Comparison of ENCODE assay signal across 12 mouse cellular contexts in the genomic region with DNA sequence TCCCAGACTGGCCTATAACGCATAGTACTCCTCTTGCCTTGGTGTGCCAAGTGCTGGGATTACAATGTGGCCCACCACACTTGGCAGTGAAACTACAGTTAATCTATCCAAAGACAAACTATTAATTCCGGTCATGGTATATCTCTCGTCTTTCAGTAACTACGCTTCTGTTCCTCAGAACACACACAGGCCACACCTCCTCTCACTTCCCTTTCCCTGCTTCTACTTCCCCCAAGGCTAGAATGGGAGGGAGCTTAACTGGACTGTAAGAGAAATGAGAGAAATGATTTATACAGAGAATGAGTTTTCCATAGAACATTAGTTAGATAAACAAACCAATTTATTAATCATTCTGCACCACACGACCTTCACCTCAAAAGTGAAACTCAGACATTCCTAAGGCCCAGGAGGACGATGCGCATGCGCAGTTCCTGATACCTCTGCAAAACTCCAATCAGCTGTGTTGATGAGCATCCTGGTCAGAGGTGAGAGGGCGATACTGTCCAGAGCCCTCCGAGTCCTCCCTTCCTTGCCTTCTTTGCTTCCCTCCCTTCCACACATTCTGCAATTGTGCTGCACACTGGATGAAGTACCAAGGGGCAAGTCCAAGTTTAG.
DNase-seq lines count a peak whose midpoint lies in the region; ATAC-seq lines count a peak whose summit lies in the region.
"Had no signal": no experiment of that assay in that cellular context is flagged by ENCODE, and none has a peak within 500 bp of the region (broad histone marks: within the 10 kb centered on the region; RNA-seq: fewer than 3 reads in every experiment).

No protein-coding gene starts in this region.

- peak; percentile 28; the same call in 1 of the 2 replicates for ATAC-seq in neural tube, embryonic 12.5 days (ENCODE audit: low FRiP score, low read depth)
- ATAC-seq in neural tube, embryonic 15.5 days (ENCODE audit: low FRiP score) = no peak
- no peak for ATAC-seq in forebrain, embryonic 14.5 days
- ATAC-seq in hindbrain, embryonic 16.5 days = peak; percentile 38
- ATAC-seq in neural tube, embryonic 14.5 days (ENCODE audit: low read depth) = no peak
- ATAC-seq in kidney, embryonic 15.5 days (replicated peaks; ENCODE audit: low FRiP score) = no peak

- H3K27me3 ChIP-seq in neural tube, embryonic 12.5 days (replicated peaks) = no peaks in the 10 kb centered on the region
- H3K27me3 ChIP-seq in neural tube, embryonic 15.5 days (replicated peaks) = no peaks in the 10 kb centered on the region
- H3K27me3 ChIP-seq in forebrain, embryonic 14.5 days (replicated peaks; ENCODE audit: control insufficient read depth, insufficient read depth, low read length) = no peaks in the 10 kb centered on the region
- H3K27me3 ChIP-seq in hindbrain, embryonic 16.5 days (replicated peaks; ENCODE audit: control insufficient read depth, insufficient read depth, low read length) = no peaks in the 10 kb centered on the region
- no peaks in the 10 kb centered on the region for H3K27me3 ChIP-seq in neural tube, embryonic 14.5 days (ENCODE audit: control insufficient read depth, insufficient read depth, low read length)
- no peaks in the 10 kb centered on the region for H3K27me3 ChIP-seq in kidney, embryonic 15.5 days
- H3K27me3 ChIP-seq: embryonic facial prominence, embryonic 15.5 days; liver, embryonic 13.5 days had no signal

- H3K9me3 ChIP-seq in neural tube, embryonic 12.5 days = no peaks in the 10 kb centered on the region
- H3K9me3 ChIP-seq in neural tube, embryonic 15.5 days (replicated peaks) = no peaks in the 10 kb centered on the region
- H3K9me3 ChIP-seq in forebrain, embryonic 14.5 days (replicated peaks; ENCODE audit: control insufficient read depth, low read length) = no peaks in the 10 kb centered on the region
- H3K9me3 ChIP-seq in hindbrain, embryonic 16.5 days (ENCODE audit: control insufficient read depth, low read length) = no peaks in the 10 kb centered on the region
- no peaks in the 10 kb centered on the region for H3K9me3 ChIP-seq in neural tube, embryonic 14.5 days (ENCODE audit: control insufficient read depth, low read length)
- no peaks in the 10 kb centered on the region for H3K9me3 ChIP-seq in kidney, embryonic 15.5 days (replicated peaks)
- H3K9me3 ChIP-seq: embryonic facial prominence, embryonic 15.5 days; liver, embryonic 13.5 days had no signal

- no peak overlapping the region for H3K9ac ChIP-seq in neural tube, embryonic 12.5 days
- no peak overlapping the region for H3K9ac ChIP-seq in neural tube, embryonic 15.5 days (replicated peaks)
- no peak overlapping the region for H3K9ac ChIP-seq in forebrain, embryonic 14.5 days (ENCODE audit: low read length)
- no peak overlapping the region for H3K9ac ChIP-seq in hindbrain, embryonic 16.5 days (ENCODE audit: low read depth, low read length)
- H3K9ac ChIP-seq in neural tube, embryonic 14.5 days (replicated peaks; ENCODE audit: low read depth, low read length) = no peak overlapping the region
- no peak overlapping the region for H3K9ac ChIP-seq in kidney, embryonic 15.5 days
- H3K9ac ChIP-seq: embryonic facial prominence, embryonic 15.5 days; liver, embryonic 13.5 days had no signal

- no peak overlapping the region for H3K4me3 ChIP-seq in neural tube, embryonic 12.5 days
- H3K4me3 ChIP-seq in neural tube, embryonic 15.5 days (replicated peaks) = no peak overlapping the region
- H3K4me3 ChIP-seq in forebrain, embryonic 14.5 days (ENCODE audit: low read depth, low read length) = no peak overlapping the region
- H3K4me3 ChIP-seq in hindbrain, embryonic 16.5 days (ENCODE audit: low read length) = no peak overlapping the region
- H3K4me3 ChIP-seq in neural tube, embryonic 14.5 days (ENCODE audit: low read depth, low read length) = no peak overlapping the region
- no peak overlapping the region for H3K4me3 ChIP-seq in kidney, embryonic 15.5 days (replicated peaks)
- H3K4me3 ChIP-seq: embryonic facial prominence, embryonic 15.5 days; heart, adult 2 months; liver, embryonic 13.5 days had no signal

- WGBS in neural tube, embryonic 12.5 days = 80% methylated on average over 10 of the region's 10 CpGs
- 66% methylated on average over 10 of the region's 10 CpGs for WGBS in neural tube, embryonic 15.5 days
- 90% methylated on average over 10 of the region's 10 CpGs for WGBS in forebrain, embryonic 14.5 days
- WGBS in hindbrain, embryonic 16.5 days = 74% methylated on average over 10 of the region's 10 CpGs
- 70% methylated on average over 10 of the region's 10 CpGs for WGBS in neural tube, embryonic 14.5 days
- 85% methylated on average over 10 of the region's 10 CpGs for WGBS in kidney, embryonic 15.5 days

- H3K27ac ChIP-seq in neural tube, embryonic 12.5 days = 0 out of 2 replicates have a peak overlapping the region, but pooled peaks have one; percentile 46
- H3K27ac ChIP-seq in neural tube, embryonic 15.5 days (replicated peaks) = no peak overlapping the region
- H3K27ac ChIP-seq in forebrain, embryonic 14.5 days (ENCODE audit: low read depth, low read length) = peak overlapping the region; percentile 68; the same call in 1 of the 2 replicates
- no peak overlapping the region for H3K27ac ChIP-seq in hindbrain, embryonic 16.5 days (ENCODE audit: low read depth, low read length)
- H3K27ac ChIP-seq in neural tube, embryonic 14.5 days (ENCODE audit: low read depth, low read length) = peak overlapping the region; percentile 52
- no peak overlapping the region for H3K27ac ChIP-seq in kidney, embryonic 15.5 days
- H3K27ac ChIP-seq: embryonic facial prominence, embryonic 15.5 days; heart, adult 2 months; liver, embryonic 13.5 days had no signal

- no peaks in the 10 kb centered on the region for H3K36me3 ChIP-seq in neural tube, embryonic 12.5 days
- no peaks in the 10 kb centered on the region for H3K36me3 ChIP-seq in neural tube, embryonic 15.5 days
- no peaks in the 10 kb centered on the region for H3K36me3 ChIP-seq in forebrain, embryonic 14.5 days (ENCODE audit: control insufficient read depth, insufficient read depth, low read length)
- H3K36me3 ChIP-seq in hindbrain, embryonic 16.5 days (ENCODE audit: control insufficient read depth, insufficient read depth, low read length) = no peaks in the 10 kb centered on the region
- no peaks in the 10 kb centered on the region for H3K36me3 ChIP-seq in neural tube, embryonic 14.5 days (ENCODE audit: control insufficient read depth, insufficient read depth, low read length)
- H3K36me3 ChIP-seq in kidney, embryonic 15.5 days = no peaks in the 10 kb centered on the region
- H3K36me3 ChIP-seq: embryonic facial prominence, embryonic 15.5 days; liver, embryonic 13.5 days had no signal

- no peak for DNase-seq in forebrain, embryonic 14.5 days (ENCODE audit: low spot score)
- no peak for DNase-seq in Muller cell, postnatal 12 days (ENCODE audit: inconsistent ontology term)
- DNase-seq: heart, adult 2 months; kidney, adult 2 months; liver, embryonic 13.5 days; thymus, postnatal 36 days had no signal

- peaks cover 28% of the 10 kb centered on the region for H3K4me1 ChIP-seq in neural tube, embryonic 12.5 days
- peaks cover 32% of the 10 kb centered on the region for H3K4me1 ChIP-seq in neural tube, embryonic 15.5 days
- H3K4me1 ChIP-seq in forebrain, embryonic 14.5 days (ENCODE audit: control insufficient read depth, insufficient read depth, low read length) = peaks cover 18% of the 10 kb centered on the region
- H3K4me1 ChIP-seq in hindbrain, embryonic 16.5 days (ENCODE audit: control insufficient read depth, insufficient read depth, low read depth, low read length) = peaks cover 11% of the 10 kb centered on the region
- H3K4me1 ChIP-seq in neural tube, embryonic 14.5 days (ENCODE audit: control insufficient read depth, insufficient read depth, low read length) = peaks cover 19% of the 10 kb centered on the region
- H3K4me1 ChIP-seq in kidney, embryonic 15.5 days = no peaks in the 10 kb centered on the region
- H3K4me1 ChIP-seq: liver, embryonic 13.5 days had no signal

- no peak overlapping the region for H3K4me2 ChIP-seq in neural tube, embryonic 12.5 days (replicated peaks)
- no peak overlapping the region for H3K4me2 ChIP-seq in neural tube, embryonic 15.5 days
- H3K4me2 ChIP-seq in forebrain, embryonic 14.5 days (ENCODE audit: low read length) = no peak overlapping the region
- no peak overlapping the region for H3K4me2 ChIP-seq in hindbrain, embryonic 16.5 days (ENCODE audit: low read length)
- no peak overlapping the region for H3K4me2 ChIP-seq in neural tube, embryonic 14.5 days (ENCODE audit: low read depth, low read length)
- no peak overlapping the region for H3K4me2 ChIP-seq in kidney, embryonic 15.5 days
- H3K4me2 ChIP-seq: embryonic facial prominence, embryonic 15.5 days; liver, embryonic 13.5 days had no signal

Comparison
In these comparisons a context has a peak if more than half of its experiments do, and no peak if none do; other contexts are left out.
1. ATAC-seq: peak in neural tube, embryonic 12.5 days (single experiment) and hindbrain, embryonic 16.5 days (single experiment); none in neural tube, embryonic 15.5 days (single experiment), forebrain, embryonic 14.5 days (single experiment), neural tube, embryonic 14.5 days (single experiment) and kidney, embryonic 15.5 days (single experiment).
2. H3K27ac ChIP-seq: peak in neural tube, embryonic 12.5 days (single experiment), forebrain, embryonic 14.5 days (single experiment) and neural tube, embryonic 14.5 days (single experiment); none in neural tube, embryonic 15.5 days (single experiment), hindbrain, embryonic 16.5 days (single experiment) and kidney, embryonic 15.5 days (single experiment).